Mouse (Mus musculus) myocyte (in vitro differentiated cells): ENCODE results near the gene Mad1l1.

Experiments
- MAX ChIP-seq: IDR thresholded peaks from one replicate; pipeline ENCODE4 v1.6.1; 2011; ENCODE audit warnings: low read depth, mild to moderate bottlenecking, control low read depth
- MYOD1 ChIP-seq, 3 experiments: IDR thresholded peaks; one replicate each; pipeline ENCODE4 v1.6.1; 2011; ENCODE audit warnings: control low read depth in 2 of 3, low read depth in 2 of 3, mild to moderate bottlenecking in 2 of 3, moderate library complexity in 1 of 3; ENCODE audit not compliant: insufficient read length in 2 of 3, control insufficient read depth in 1 of 3
- POLR2A ChIP-seq: IDR thresholded peaks from one replicate; pipeline ENCODE4 v1.6.1; 2011; ENCODE audit warnings: low read depth, mild to moderate bottlenecking, control low read depth, moderate library complexity; ENCODE audit not compliant: insufficient read length
- POLR2AphosphoS2 ChIP-seq: IDR thresholded peaks from one replicate; pipeline ENCODE4 v1.6.1; 2011; ENCODE audit warnings: low read depth, control low read depth; ENCODE audit not compliant: insufficient read length
- TCF12 ChIP-seq: IDR thresholded peaks from one replicate; pipeline ENCODE4 v1.6.1; 2011; ENCODE audit warnings: mild to moderate bottlenecking, control low read depth; ENCODE audit not compliant: poor library complexity, insufficient read depth, severe bottlenecking
- USF1 ChIP-seq: IDR thresholded peaks from one replicate; pipeline ENCODE4 v1.6.1; 2011; ENCODE audit warnings: low read depth, mild to moderate bottlenecking, control low read depth, moderate library complexity

DNA sequence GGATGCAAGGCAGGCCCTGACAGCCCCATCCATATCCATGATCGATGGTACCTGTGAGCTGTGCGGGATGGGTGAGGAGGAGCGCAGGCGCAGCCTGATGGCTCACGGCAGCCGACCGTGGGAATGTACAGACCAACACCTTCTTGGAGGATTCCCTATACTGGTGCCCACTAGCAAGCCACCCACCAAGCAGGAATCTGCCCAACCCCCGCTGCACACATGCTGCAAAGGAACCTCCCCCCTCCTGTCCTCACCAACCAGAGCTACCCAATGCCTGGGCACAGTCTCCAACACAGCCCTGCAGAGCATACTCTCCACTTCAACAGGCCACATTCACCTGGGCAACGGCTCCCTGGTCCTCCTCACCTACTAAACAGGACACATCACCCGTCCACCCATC, 64.7 kb downstream of the Mad1l1 start:
- TF ChIP-seq USF1, result no peak
- no peak for TF ChIP-seq POLR2A
- no peak for TF ChIP-seq POLR2AphosphoS2
- no peak for TF ChIP-seq MYOD1 (IDR thresholded peaks at IDR 0.05; ENCODE audit: control insufficient read depth in 1 of 3, insufficient read length in 2 of 3, low read depth in 2 of 3)
- TF ChIP-seq MAX, result no peak
- no peak for TF ChIP-seq TCF12
